ENCODE assay signal across 11 mouse cellular contexts in the genomic region with DNA sequence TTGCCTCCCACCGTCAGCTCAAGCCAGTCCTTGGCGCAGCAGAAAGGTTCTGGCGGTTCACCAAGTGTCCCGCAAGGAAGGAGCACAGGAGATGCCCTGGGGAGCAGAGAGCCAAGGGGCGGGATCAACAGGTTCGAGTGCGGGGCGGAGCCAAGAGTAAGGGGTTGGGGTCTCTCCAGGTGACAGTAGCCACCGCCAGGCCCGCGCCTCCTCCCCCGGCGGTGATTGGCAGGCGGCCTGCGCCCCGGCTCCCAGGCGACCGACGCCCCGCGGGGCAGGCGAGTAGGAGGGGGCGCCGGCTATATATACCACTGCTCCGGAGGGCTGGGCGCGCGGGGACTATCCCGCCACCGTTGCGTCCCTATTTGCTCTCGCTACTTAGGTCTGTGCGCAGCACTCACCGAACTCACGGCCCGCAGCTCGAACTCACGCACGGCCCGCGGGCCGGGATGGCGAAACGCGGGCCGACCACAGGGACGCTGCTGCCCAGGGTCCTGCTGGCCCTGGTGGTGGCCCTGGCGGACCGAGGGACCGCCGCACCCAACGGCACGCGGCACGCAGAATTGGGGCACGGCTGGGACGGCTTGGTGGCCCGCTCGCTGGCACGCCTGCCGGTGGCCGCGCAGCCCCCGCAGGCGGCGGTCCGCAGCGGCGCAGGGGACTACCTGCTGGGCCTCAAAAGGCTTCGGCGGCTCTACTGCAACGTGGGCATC. TPM values are rescaled to one million over a fixed set of nuclear protein-coding genes. Genes with fewer than 3 reads are reported as not detected.
DNase-seq lines count a peak whose midpoint lies in the region; ATAC-seq lines count a peak whose summit lies in the region.
"Had no signal": no experiment of that assay in that cellular context is flagged by ENCODE, and none has a peak within 500 bp of the region (broad histone marks: within the 10 kb centered on the region; RNA-seq: fewer than 3 reads in every experiment).

No protein-coding gene starts in this region.

- no peak for DNase-seq in heart, postnatal 10 days
- peak; percentile 94 for DNase-seq in R1 (ENCODE audit: low read depth, low spot score)
- peak; percentile 44 for DNase-seq in hindbrain, embryonic 11.5 days (ENCODE audit: low spot score)
- DNase-seq in midbrain, embryonic 14.5 days: peak; percentile 6
- DNase-seq in thymus, postnatal 0 days (ENCODE audit: low spot score): no peak
- no peak for DNase-seq in left cerebral cortex, postnatal 10 days (ENCODE audit: extremely low spot score in 1 of 2, low spot score in 2 of 2)
- no peak for DNase-seq in urinary bladder, adult 2 months (ENCODE audit: low spot score)
- DNase-seq: thymus, adult 18-20 months had no signal

- no peaks in the 10 kb centered on the region for H3K9me3 ChIP-seq in heart, embryonic 15.5 days (replicated peaks)
- H3K9me3 ChIP-seq in hindbrain, embryonic 11.5 days (ENCODE audit: control insufficient read depth, low read length): no peaks in the 10 kb centered on the region
- no peaks in the 10 kb centered on the region for H3K9me3 ChIP-seq in midbrain, embryonic 14.5 days (ENCODE audit: control insufficient read depth, low read length)

- intact Hi-C loops in heart, postnatal 10 days (cut with DNase I): no loop called here
- intact Hi-C loops in left cerebral cortex, postnatal 10 days (cut with DNase I): no loop called here

- H3K27ac ChIP-seq in heart, embryonic 15.5 days: no peak overlapping the region
- H3K27ac ChIP-seq in hindbrain, embryonic 11.5 days (ENCODE audit: low read depth, low read length): no peak overlapping the region
- H3K27ac ChIP-seq in midbrain, embryonic 14.5 days (replicated peaks; ENCODE audit: low read depth, low read length): no peak overlapping the region

- peaks cover 85% of the 10 kb centered on the region for H3K27me3 ChIP-seq in heart, embryonic 15.5 days
- H3K27me3 ChIP-seq in hindbrain, embryonic 11.5 days (ENCODE audit: control insufficient read depth, insufficient read depth, low read length): peaks cover 65% of the 10 kb centered on the region
- peaks cover 64% of the 10 kb centered on the region for H3K27me3 ChIP-seq in midbrain, embryonic 14.5 days (ENCODE audit: control insufficient read depth, insufficient read depth, low read length)

- H3K4me3 ChIP-seq in heart, embryonic 15.5 days: peak overlapping the region; percentile 33
- peak overlapping the region; percentile 25 for H3K4me3 ChIP-seq in hindbrain, embryonic 11.5 days (ENCODE audit: low read depth, low read length)
- H3K4me3 ChIP-seq in midbrain, embryonic 14.5 days (replicated peaks; ENCODE audit: low read depth, low read length): peak overlapping the region; percentile 18
- H3K4me3 ChIP-seq: myocyte had no signal

- H3K36me3 ChIP-seq in heart, embryonic 15.5 days: no peaks in the 10 kb centered on the region
- no peaks in the 10 kb centered on the region for H3K36me3 ChIP-seq in hindbrain, embryonic 11.5 days (ENCODE audit: control insufficient read depth, insufficient read depth, low read length)
- H3K36me3 ChIP-seq in midbrain, embryonic 14.5 days (ENCODE audit: control insufficient read depth, insufficient read depth, low read length): no peaks in the 10 kb centered on the region

- no peak overlapping the region for H3K9ac ChIP-seq in heart, embryonic 15.5 days
- H3K9ac ChIP-seq in hindbrain, embryonic 11.5 days (ENCODE audit: low read depth, low read length): no peak overlapping the region
- no peak overlapping the region for H3K9ac ChIP-seq in midbrain, embryonic 14.5 days (replicated peaks; ENCODE audit: low read length)

- peaks cover 13% of the 10 kb centered on the region for H3K4me1 ChIP-seq in heart, embryonic 15.5 days (replicated peaks)
- peaks cover 8% of the 10 kb centered on the region; the same call in 1 of the 2 replicates for H3K4me1 ChIP-seq in hindbrain, embryonic 11.5 days (replicated peaks; ENCODE audit: control insufficient read depth, insufficient read depth, low read length)
- H3K4me1 ChIP-seq in midbrain, embryonic 14.5 days (ENCODE audit: control insufficient read depth, insufficient read depth, low read length): peaks cover 11% of the 10 kb centered on the region; the same call in 1 of the 2 replicates

- H3K4me2 ChIP-seq in heart, embryonic 15.5 days: peak overlapping the region; percentile 46
- peak overlapping the region; percentile 32 for H3K4me2 ChIP-seq in hindbrain, embryonic 11.5 days (replicated peaks; ENCODE audit: low read depth, low read length)
- peak overlapping the region; percentile 31 for H3K4me2 ChIP-seq in midbrain, embryonic 14.5 days (ENCODE audit: low read length)

- no peak for ATAC-seq in heart, embryonic 15.5 days (replicated peaks; ENCODE audit: insufficient number of reproducible peaks, insufficient read depth, low FRiP score, low read depth)
- ATAC-seq in hindbrain, embryonic 11.5 days (ENCODE audit: low FRiP score): no peak
- no peak for ATAC-seq in midbrain, embryonic 14.5 days (ENCODE audit: low FRiP score, low TSS enrichment)

- WGBS in heart, embryonic 15.5 days: under 1% methylated on average over 72 of the region's 72 CpGs
- WGBS in hindbrain, embryonic 11.5 days: under 1% methylated on average over 60 of the region's 72 CpGs
- WGBS in midbrain, embryonic 14.5 days: under 1% methylated on average over 69 of the region's 72 CpGs

RNA-seq across cellular contexts. Expression of a gene that starts 14.0 kb away (rescaled TPM):
- not detected in 2 replicates for polyA plus RNA-seq in heart, embryonic 15.5 days (2015; fragmentation: Nextera tagmentation; extraction: Ambion mirVana)
- total RNA-seq in heart, postnatal 10 days (2021): not detected
- 0.04 TPM in 1 of 2 replicates, not detected in the other for polyA plus RNA-seq in hindbrain, embryonic 11.5 days (2014; fragmentation: Nextera tagmentation; extraction: Ambion mirVana)
- not detected in 2 replicates for polyA plus RNA-seq in midbrain, embryonic 14.5 days (2014; fragmentation: Nextera tagmentation; extraction: Ambion mirVana)
- 0.04 and 0.27 TPM in 2 replicates for polyA plus RNA-seq in thymus, postnatal 0 days (2015; fragmentation: Nextera tagmentation; extraction: Ambion mirVana)
- total RNA-seq in left cerebral cortex, postnatal 10 days (2021): not detected
- not detected in 2 replicates for polyA plus RNA-seq in urinary bladder, adult 2 months (2012; rRNA removed)
- total RNA-seq: layer of hippocampus, postnatal 10 days had no signal
- polyA plus RNA-seq: myocyte had no signal

RNA-seq across cellular contexts. Expression of a gene that starts 23.3 kb away (rescaled TPM):
- 0.65 TPM in 1 of 2 replicates, not detected in the other for polyA plus RNA-seq in heart, embryonic 15.5 days (2015; fragmentation: Nextera tagmentation; extraction: Ambion mirVana)
- not detected for total RNA-seq in heart, postnatal 10 days (2021)
- polyA plus RNA-seq in hindbrain, embryonic 11.5 days (2014; fragmentation: Nextera tagmentation; extraction: Ambion mirVana): 0.59 and 1.1 TPM in 2 replicates
- polyA plus RNA-seq in midbrain, embryonic 14.5 days (2014; fragmentation: Nextera tagmentation; extraction: Ambion mirVana): 16.7 and 22.6 TPM in 2 replicates
- polyA plus RNA-seq in thymus, postnatal 0 days (2015; fragmentation: Nextera tagmentation; extraction: Ambion mirVana): 0.88 and 1.1 TPM in 2 replicates
- under 1 TPM in 1 of 2 experiments, not detected in 1; 0.24 TPM for total RNA-seq in left cerebral cortex, postnatal 10 days (2021)
- not detected in 2 replicates for polyA plus RNA-seq in urinary bladder, adult 2 months (2012; rRNA removed)
- total RNA-seq: layer of hippocampus, postnatal 10 days had no signal
- polyA plus RNA-seq: myocyte had no signal

RNA-seq across cellular contexts. Expression of a gene that starts 35.1 kb away (rescaled TPM):
- polyA plus RNA-seq in heart, embryonic 15.5 days (2015; fragmentation: Nextera tagmentation; extraction: Ambion mirVana): 0.11 TPM in 1 of 2 replicates, not detected in the other
- total RNA-seq in heart, postnatal 10 days (2021): not detected
- polyA plus RNA-seq in hindbrain, embryonic 11.5 days (2014; fragmentation: Nextera tagmentation; extraction: Ambion mirVana): 60.2 and 68.2 TPM in 2 replicates
- polyA plus RNA-seq in midbrain, embryonic 14.5 days (2014; fragmentation: Nextera tagmentation; extraction: Ambion mirVana): 44.5 and 62.6 TPM in 2 replicates
- polyA plus RNA-seq in thymus, postnatal 0 days (2015; fragmentation: Nextera tagmentation; extraction: Ambion mirVana): 0.36 and 0.56 TPM in 2 replicates
- not detected for total RNA-seq in left cerebral cortex, postnatal 10 days (2021)
- polyA plus RNA-seq in urinary bladder, adult 2 months (2012; rRNA removed): not detected in 2 replicates
- total RNA-seq: layer of hippocampus, postnatal 10 days had no signal
- polyA plus RNA-seq: myocyte had no signal

RNA-seq across cellular contexts. Expression of a gene that starts 53.7 kb away (rescaled TPM):
- polyA plus RNA-seq in heart, embryonic 15.5 days (2015; fragmentation: Nextera tagmentation; extraction: Ambion mirVana): 19.8 and 21.6 TPM in 2 replicates
- 10 to 100 TPM; 13.6 to 16.2 TPM for total RNA-seq in heart, postnatal 10 days (2021)
- polyA plus RNA-seq in hindbrain, embryonic 11.5 days (2014; fragmentation: Nextera tagmentation; extraction: Ambion mirVana): 27.3 and 28.9 TPM in 2 replicates
- polyA plus RNA-seq in midbrain, embryonic 14.5 days (2014; fragmentation: Nextera tagmentation; extraction: Ambion mirVana): 25.4 and 34.8 TPM in 2 replicates
- polyA plus RNA-seq in thymus, postnatal 0 days (2015; fragmentation: Nextera tagmentation; extraction: Ambion mirVana): 25.4 and 26.4 TPM in 2 replicates
- 10 to 100 TPM; 25.0 to 28.4 TPM for total RNA-seq in left cerebral cortex, postnatal 10 days (2021)
- 48.1 and 48.3 TPM in 2 replicates for polyA plus RNA-seq in urinary bladder, adult 2 months (2012; rRNA removed)

Comparison
In these comparisons a context has a peak if more than half of its experiments do, and no peak if none do; other contexts are left out.
1. DNase-seq: peak in R1 (single experiment), hindbrain, embryonic 11.5 days (single experiment) and midbrain, embryonic 14.5 days (single experiment); none in heart, postnatal 10 days (0 of 2), thymus, postnatal 0 days (single experiment), left cerebral cortex, postnatal 10 days (0 of 2) and urinary bladder, adult 2 months (single experiment).
2. RNA of a gene that starts 35.1 kb away (polyA plus RNA-seq): 60.2 to 68.2 TPM in hindbrain, embryonic 11.5 days and 44.5 to 62.6 TPM in midbrain, embryonic 14.5 days; 0.36 to 0.56 TPM in thymus, postnatal 0 days, 0.11 TPM in heart, embryonic 15.5 days and not detected in urinary bladder, adult 2 months; every median in the first group is over 10 times any median in the second.
3. Peak in every context shown above with its lines, with median percentiles within 50 percentile points of each other: H3K4me2 ChIP-seq and H3K4me3 ChIP-seq.